Mouse (Mus musculus) kidney, adult 2 months (tissue): ENCODE measurements around the gene Acsl3.

Experiments
- CTCF ChIP-seq: fragments of 200-500 bp; conservative IDR thresholded peaks from 2 replicates; pipeline ENCODE4 v1.5.1; 2011; ENCODE audit warnings: low read depth, mild to moderate bottlenecking, control low read depth, low read length, moderate library complexity, mixed read lengths; ENCODE audit not compliant: insufficient read depth, insufficient read length
- POLR2A ChIP-seq: fragments of 200-500 bp; IDR thresholded peaks from one replicate; pipeline ENCODE4 v1.6.1; 2011; ENCODE audit warnings: low read depth, low read length, control low read depth

DNA sequence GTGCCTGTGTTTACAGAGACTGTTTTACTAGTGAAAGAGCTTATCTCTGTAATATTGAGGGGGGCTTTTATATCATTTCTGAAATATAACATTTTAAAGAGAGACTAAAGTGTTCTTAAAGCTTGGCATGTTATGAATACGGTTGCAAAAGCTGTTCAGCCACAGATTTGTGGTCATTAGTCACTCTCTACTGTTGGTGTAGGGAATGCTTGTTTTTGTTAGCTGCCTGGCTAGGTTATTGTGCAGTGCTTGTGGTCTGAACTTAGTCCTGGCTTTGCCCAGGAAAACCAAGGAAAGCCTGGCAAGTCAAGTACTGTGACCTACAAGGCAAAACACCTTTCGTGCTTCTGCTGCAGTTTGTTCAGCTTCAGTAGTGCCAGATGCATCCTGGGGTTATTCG, 44.1 kb downstream of the Acsl3 start:
- no peak for TF ChIP-seq CTCF
- no peak for TF ChIP-seq POLR2A
